Mouse (Mus musculus): ENCODE results near the gene Lrp4.

DNA sequence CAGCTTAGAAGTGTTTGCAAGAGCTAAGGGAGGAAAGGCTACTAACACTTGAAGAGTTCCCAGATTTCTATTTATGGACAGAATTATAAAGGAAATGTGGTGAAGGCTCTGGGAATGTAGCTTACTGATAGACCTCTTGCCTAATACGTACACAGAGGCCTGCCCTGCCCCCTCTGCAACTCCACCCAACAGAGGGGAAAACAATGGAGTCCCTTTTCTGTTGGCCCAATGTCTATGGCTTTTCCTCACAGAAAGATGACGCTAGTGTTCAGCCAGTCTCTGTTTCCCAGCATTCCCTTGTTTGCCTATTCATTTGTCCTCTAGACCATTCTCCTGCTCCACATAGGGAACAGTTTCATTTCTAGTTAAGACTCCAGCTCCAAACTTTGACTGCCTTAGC is 59.9 kb downstream of the Lrp4 start:
- TF ChIP-seq CTCF (IDR thresholded peaks at IDR 0.05; ENCODE audit: insufficient read depth, low read depth, low read length) (no peak), POLR2A (IDR thresholded peaks at IDR 0.05; ENCODE audit: insufficient read depth, low read depth, low read length) (no peak)

Data from olfactory bulb, adult 2 months (tissue).